Mouse (Mus musculus) hindbrain, postnatal 0 days (tissue): Measurements from ENCODE around the gene Rft1. TPM values are rescaled to one million over a fixed set of nuclear protein-coding genes. Genes with fewer than 3 reads are reported as not detected.

Experiments used
- ATAC-seq: fragments of 200-750 bp; cut with Nextera tagmentation; 2 replicates; pipeline ENCODE4 v1.8.0; 2017; ENCODE audit warnings: mild to moderate bottlenecking, moderate TSS enrichment, moderate library complexity
- DNase-seq: peaks from one replicate; pipeline ENCODE4 v3.0.0-alpha.2; 2015; ENCODE audit warnings: low spot score
- H3K27ac ChIP-seq: fragments of 300-500 bp; sonication (generic); 2 replicates; pipeline ENCODE4 v1.5.1; 2014; ENCODE audit warnings: mild to moderate bottlenecking
- H3K27me3 ChIP-seq: fragments of 300-500 bp; sonication (generic); 2 replicates; pipeline ENCODE4 v1.6.1; 2014; ENCODE audit warnings: low read length, mixed read lengths; ENCODE audit not compliant: insufficient read depth
- H3K36me3 ChIP-seq: fragments of 300-500 bp; sonication (generic); 2 replicates; pipeline ENCODE4 v1.6.1; 2014; ENCODE audit warnings: low read length, mixed read lengths; ENCODE audit not compliant: insufficient read depth
- H3K4me1 ChIP-seq: fragments of 300-500 bp; sonication (generic); 2 replicates; pipeline ENCODE4 v1.6.1; 2014; ENCODE audit warnings: antibody characterized with exemption, low read length, mixed read lengths; ENCODE audit not compliant: insufficient read depth
- H3K4me2 ChIP-seq: fragments of 300-500 bp; sonication (generic); 2 replicates; pipeline ENCODE4 v1.6.1; 2014; ENCODE audit warnings: low read depth, mild to moderate bottlenecking, low read length, moderate library complexity, mixed read lengths
- H3K4me3 ChIP-seq: fragments of 300-500 bp; sonication (generic); 2 replicates; pipeline ENCODE4 v1.5.1; 2014; ENCODE audit warnings: low read length
- H3K9ac ChIP-seq: fragments of 300-500 bp; sonication (generic); replicated peaks from 2 replicates; pipeline ENCODE4 v1.6.1; 2014; ENCODE audit warnings: mild to moderate bottlenecking, low read length, moderate library complexity, mixed read lengths
- H3K9me3 ChIP-seq: fragments of 300-500 bp; sonication (generic); 2 replicates; pipeline ENCODE4 v1.6.1; 2016; ENCODE audit warnings: low read length, mixed read lengths
- CTCF ChIP-seq: IDR thresholded peaks from 2 replicates; pipeline ENCODE4 v1.5.1; 2016; ENCODE audit warnings: antibody characterized with exemption, control low read depth, low read depth
- WGBS: fragments of 180-500 bp; shearing (Covaris S2); extraction: QIAGEN DNeasy Blood & Tissue Kit; methylation state at CpG from one replicate; pipeline ENCODE4 v1.1.7; 2014; 5-methylcytosine and 5-hydroxymethylcytosine counted together
- polyA plus RNA-seq: library from polyadenylated mRNA; unstranded; fragments of >200 nt; fragmentation: Nextera tagmentation; extraction: Ambion mirVana; gene quantifications from 2 replicates; pipeline ENCODE4 v1.2.1, GENCODE M21; 2015
- total RNA-seq: library from RNA; depleted of rRNA; stranded (reverse); fragments of >200 nt; gene quantifications from 2 replicates; pipeline ENCODE4 v1.2.3, GENCODE M21; 2014; rRNA removed

Rft1 gene
- total and polyA plus RNA-seq, 2 experiments from 2014 or later, result 10.1 to 18.2 TPM

DNA sequence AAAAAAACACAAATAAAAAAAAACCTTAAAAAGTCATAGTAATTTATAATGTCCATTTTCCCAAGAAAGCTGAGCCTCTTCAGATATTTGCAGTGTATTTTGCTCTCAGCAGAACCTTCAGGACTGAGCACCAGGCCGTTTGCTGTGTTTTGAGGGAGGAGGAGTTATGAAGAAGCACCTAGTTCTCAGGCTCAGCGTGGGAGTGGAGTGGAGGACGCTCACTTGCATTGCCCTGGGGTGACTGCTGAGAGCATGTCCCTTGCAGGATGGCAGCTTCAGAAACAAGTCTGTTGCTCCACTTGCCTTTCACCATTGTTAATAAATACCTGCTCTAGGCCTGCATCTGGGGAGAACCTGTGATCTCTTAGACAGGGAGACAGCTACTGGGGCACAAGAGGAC is 81.7 kb downstream of the Rft1 start:
- 79% methylated on average over 3 of the region's 3 CpGs for WGBS
- Histone ChIP-seq H3K27ac (no peak overlapping the region), H3K9me3 (no peaks in the 10 kb centered on the region), H3K4me1 (no peaks in the 10 kb centered on the region), H3K36me3 (no peaks in the 10 kb centered on the region), H3K9ac (no peak overlapping the region), H3K4me2 (no peak overlapping the region), H3K27me3 (no peaks in the 10 kb centered on the region), H3K4me3 (no peak overlapping the region)
- no peak for TF ChIP-seq CTCF
- no peak for DNase-seq
- no peak for ATAC-seq

DNA sequence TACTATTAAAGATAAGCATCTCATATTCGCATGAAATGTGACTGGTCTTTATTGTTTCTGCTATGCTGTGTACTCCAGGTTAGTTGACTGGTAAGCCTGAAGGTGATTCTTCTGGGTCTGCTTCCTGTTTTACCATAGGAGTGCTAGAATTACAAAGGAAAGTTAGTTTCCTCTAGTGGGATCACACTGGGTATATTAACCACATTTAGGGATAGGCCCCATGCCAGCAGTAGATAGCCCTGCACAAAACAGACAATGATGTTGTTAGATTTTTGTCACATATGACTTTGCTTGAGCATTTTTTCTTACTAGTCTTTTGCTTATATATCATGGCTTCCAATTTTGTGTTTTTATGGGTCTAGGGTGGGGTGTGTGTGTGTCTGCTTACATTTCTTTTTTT is 82.3 kb downstream of the Rft1 start:
- Histone ChIP-seq H3K36me3 (no peaks in the 10 kb centered on the region), H3K27me3 (no peaks in the 10 kb centered on the region), H3K4me3 (no peak overlapping the region), H3K9ac (no peak overlapping the region), H3K27ac (no peak overlapping the region), H3K4me2 (no peak overlapping the region), H3K9me3 (no peaks in the 10 kb centered on the region), H3K4me1 (no peaks in the 10 kb centered on the region)
- no peak for TF ChIP-seq CTCF
- ATAC-seq, result no peak
- no peak for DNase-seq
- WGBS, result 93% methylated on average over 1 of the region's 1 CpGs

Other genes starting within 250 kb of the Rft1 start
- gene Dcp1a, start 174.8 kb upstream of the Rft1 start, total RNA-seq, result 23.5 and 23.6 TPM in 2 replicates
- 9.9 and 10.9 TPM in 2 replicates for gene Dcp1a, start 174.8 kb upstream of the Rft1 start, polyA plus RNA-seq
- gene Cacna1d, start 162.9 kb upstream of the Rft1 start, total RNA-seq, result 22.0 and 27.6 TPM in 2 replicates
- 6.1 and 6.9 TPM in 2 replicates for gene Cacna1d, start 162.9 kb upstream of the Rft1 start, polyA plus RNA-seq
- gene Tkt, start 106.0 kb upstream of the Rft1 start, total RNA-seq, result 388 and 429 TPM in 2 replicates
- gene Tkt, start 106.0 kb upstream of the Rft1 start, polyA plus RNA-seq, result 248 and 258 TPM in 2 replicates
- gene Prkcd, start 28.1 kb upstream of the Rft1 start, total RNA-seq, result 26.2 and 26.8 TPM in 2 replicates
- gene Prkcd, start 28.1 kb upstream of the Rft1 start, polyA plus RNA-seq, result 19.6 and 20.4 TPM in 2 replicates
- gene Sfmbt1, start 60.5 kb downstream of the Rft1 start, total RNA-seq, result 5.8 and 9.7 TPM in 2 replicates
- 13.3 and 13.4 TPM in 2 replicates for gene Sfmbt1, start 60.5 kb downstream of the Rft1 start, polyA plus RNA-seq
- gene Tmem110, start 171.2 kb downstream of the Rft1 start, total RNA-seq, result 14.6 and 15.2 TPM in 2 replicates
- 12.8 and 14.6 TPM in 2 replicates for gene Tmem110, start 171.2 kb downstream of the Rft1 start, polyA plus RNA-seq
- 1.1 and 3.2 TPM in 2 replicates for gene Mustn1, start 224.8 kb downstream of the Rft1 start, total RNA-seq
- gene Mustn1, start 224.8 kb downstream of the Rft1 start, polyA plus RNA-seq, result 1.2 and 1.9 TPM in 2 replicates
- 0.05 and 0.07 TPM in 2 replicates for gene Itih4, start 232.1 kb downstream of the Rft1 start, total RNA-seq
- not detected in 2 replicates for gene Itih4, start 232.1 kb downstream of the Rft1 start, polyA plus RNA-seq